Mouse (Mus musculus): ENCODE measurements around the gene Tax1bp1.

DNA sequence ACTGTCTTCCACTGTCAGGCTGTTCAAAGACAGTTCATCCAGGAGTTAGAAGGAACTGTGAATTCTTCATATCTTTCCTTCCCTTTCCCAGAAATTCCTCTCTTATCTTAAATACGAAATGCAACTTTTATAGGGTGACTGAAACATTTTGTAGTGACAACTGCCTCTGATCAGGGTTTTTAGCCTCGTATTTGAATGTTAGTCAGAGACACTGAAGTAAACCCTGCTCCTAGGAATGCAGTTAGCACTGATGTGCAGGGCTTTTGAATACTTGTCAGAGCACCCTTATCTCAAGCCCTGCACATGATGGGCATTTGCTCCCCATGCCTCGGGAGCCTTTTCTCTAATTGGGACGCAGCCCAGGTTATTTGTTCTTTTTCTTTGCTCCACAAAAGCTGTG, 16.8 kb downstream of the Tax1bp1 start:
- TF ChIP-seq POLR2A (IDR thresholded peaks at IDR 0.05; ENCODE audit: extremely low read depth, insufficient read depth, low read length) (no peak), CTCF (IDR thresholded peaks at IDR 0.05; ENCODE audit: low read depth, low read length) (no peak)

Measured in liver, adult 2 months (tissue).